Mouse (Mus musculus) layer of hippocampus, adult 6 months (tissue): ENCODE data around the gene Cisd2. TPM values are rescaled to one million over a fixed set of nuclear protein-coding genes. Genes with fewer than 3 reads are reported as not detected.

ENCODE experiments used
- long read RNA-seq, 2 experiments: library from polyadenylated mRNA; unstranded; transcript quantifications; one replicate each; pipeline ENCODE4 v2.0.0; 2019 to 2020
- polyA plus RNA-seq: library from polyadenylated mRNA; unstranded; fragments of <200 nt; fragmentation: Nextera tagmentation; gene quantifications from 2 replicates; pipeline ENCODE4 v1.2.3, GENCODE M21; 2021

Gene Cisd2
- polyA plus RNA-seq: 38.9 and 39.1 TPM in 2 replicates
- long read RNA-seq, experiment 1, transcript Cisd2-201 (3 exons, 3,361 nt): major isoform, 69 of 83 reads
- long read RNA-seq, experiment 1, partial matches to known transcripts: 0 of 83 reads
- long read RNA-seq, experiment 1, other reads (novel, unspliced or antisense): 14 of 83 reads
- long read RNA-seq, experiment 2, transcript Cisd2-202 (2 exons, 1,363 nt): minor isoform, 9 of 296 reads
- long read RNA-seq, experiment 2, transcript Cisd2-201 (3 exons, 3,361 nt): major isoform, 266 of 296 reads
- long read RNA-seq, experiment 2, partial matches to known transcripts: 3 of 296 reads
- long read RNA-seq, experiment 2, other reads (novel, unspliced or antisense): 18 of 296 reads

DNA sequence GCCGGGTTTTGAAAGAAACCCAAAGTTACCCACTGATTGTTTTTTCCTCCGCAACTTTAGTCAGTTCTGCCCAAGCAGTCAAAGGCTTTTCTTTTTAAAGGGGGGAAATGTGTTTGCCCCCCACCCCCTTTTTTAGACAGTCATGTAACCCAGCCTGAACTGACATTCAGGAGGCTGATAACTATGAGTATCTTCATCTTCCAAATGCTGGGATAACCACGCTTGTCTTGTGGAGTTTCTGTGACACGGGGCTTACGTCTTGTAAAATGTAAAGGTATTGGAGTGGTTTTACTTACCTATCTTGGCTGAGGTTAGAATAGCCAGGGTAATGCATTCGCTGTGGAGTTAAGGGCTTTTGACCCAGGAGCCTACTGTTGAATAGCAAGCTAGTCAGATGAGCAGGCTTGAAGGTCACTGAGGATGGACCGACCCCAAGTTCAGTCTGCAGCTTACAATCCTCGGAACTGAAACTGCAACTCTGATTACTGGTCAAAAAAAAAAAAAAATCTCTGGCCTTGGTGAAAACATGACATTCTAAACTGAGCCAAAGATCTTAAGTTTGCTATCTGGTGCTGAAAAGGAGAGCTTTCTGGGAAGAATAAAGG is at the start of gene Cisd2:
Gene Cisd2 (minus strand): TSS at position 318 of the 605 bp plus-strand sequence.

GRCm38 (mm10) chr3:135437758-135438495 is 14.2 kb upstream of the Cisd2 start, which contains the start of gene Ube2d3:
Gene Ube2d3 (plus strand): TSS chr3:135438149.

Other genes with a start within 250 kb of the Cisd2 start
- gene Cenpe, start 211.4 kb downstream of the Cisd2 start, polyA plus RNA-seq: 0.57 and 0.58 TPM in 2 replicates
- 6.4 and 14.3 TPM in 2 replicates for gene Bdh2, start 142.7 kb downstream of the Cisd2 start, polyA plus RNA-seq
- gene Slc9b2, start 116.2 kb downstream of the Cisd2 start, polyA plus RNA-seq: 0.80 and 1.1 TPM in 2 replicates
- gene Slc9b1, start 75.9 kb downstream of the Cisd2 start, polyA plus RNA-seq: not detected in 2 replicates
- gene Ube2d3, start 14.2 kb upstream of the Cisd2 start, polyA plus RNA-seq: 202 and 207 TPM in 2 replicates
- gene Manba, start 61.7 kb upstream of the Cisd2 start, polyA plus RNA-seq: 3.4 and 5.2 TPM in 2 replicates